Mouse (Mus musculus) spleen, adult 2 months (tissue): ENCODE measurements around the gene Apeh. TPM values are rescaled to one million over a fixed set of nuclear protein-coding genes. Genes with fewer than 3 reads are reported as not detected.

Source experiments
- DNase-seq, 2 experiments: peaks; one replicate each; pipeline versions ENCODE4 v3.0.0 to v3.0.0-alpha.2; 2012 to 2021; ENCODE audit warnings: low spot score in 2 of 2, low read depth in 1 of 2
- H3K27ac ChIP-seq: fragments of 200-500 bp; 2 replicates; pipeline ENCODE4 v1.5.1; 2012; ENCODE audit warnings: low read length, inconsistent platforms; ENCODE audit not compliant: insufficient read depth
- H3K27me3 ChIP-seq: fragments of 200-500 bp; 2 replicates; pipeline ENCODE4 v1.6.1; 2012; ENCODE audit warnings: mild to moderate bottlenecking, moderate library complexity, low read length, inconsistent platforms; ENCODE audit not compliant: control insufficient read depth, insufficient read depth
- H3K36me3 ChIP-seq: fragments of 200-500 bp; 2 replicates; pipeline ENCODE4 v1.6.1; 2012; ENCODE audit warnings: mild to moderate bottlenecking, low read length, inconsistent platforms; ENCODE audit not compliant: control insufficient read depth, insufficient read depth
- H3K4me1 ChIP-seq: fragments of 200-500 bp; 2 replicates; pipeline ENCODE4 v1.6.1; 2011; ENCODE audit warnings: inconsistent platforms; ENCODE audit not compliant: control insufficient read depth, insufficient read depth, insufficient read length
- H3K4me3 ChIP-seq: fragments of 200-500 bp; 2 replicates; pipeline ENCODE4 v1.5.1; 2011; ENCODE audit warnings: mild to moderate bottlenecking, inconsistent platforms; ENCODE audit not compliant: insufficient read depth, insufficient read length; ENCODE audit errors: extremely low read depth
- CTCF ChIP-seq: fragments of 200-500 bp; IDR thresholded peaks from 2 replicates; pipeline ENCODE4 v1.5.1; 2011; ENCODE audit warnings: mild to moderate bottlenecking, inconsistent platforms; ENCODE audit not compliant: insufficient read depth, insufficient read length, insufficient replicate concordance; ENCODE audit errors: extremely low read depth
- POLR2A ChIP-seq: fragments of 200-500 bp; IDR thresholded peaks from 2 replicates; pipeline ENCODE4 v1.6.1; 2011; ENCODE audit warnings: low read depth, low read length, inconsistent platforms
- WGBS: fragments of 180-500 bp; shearing (Covaris S2); methylation state at CpG from one replicate; pipeline ENCODE4 v1.1.7; 2018; 5-methylcytosine and 5-hydroxymethylcytosine counted together
- polyA plus RNA-seq: library from polyadenylated mRNA; depleted of rRNA; stranded (reverse); fragments of >200 nt; gene quantifications from 2 replicates; pipeline ENCODE4 v1.2.3, GENCODE M21; 2012

Apeh gene
- polyA plus RNA-seq, 1 experiment, result 136 TPM

GRCm38 (mm10) chr9:108069529-108069928 lies 24.9 kb downstream of the Apeh start:
- peaks cover 34% of the 10 kb centered on the region for H3K36me3 ChIP-seq

GRCm38 (mm10) chr9:108069007-108069406 lies 25.4 kb downstream of the Apeh start:
- H3K4me3 ChIP-seq, result no peak overlapping the region
- TF ChIP-seq CTCF (no peak), POLR2A (no peak)
- H3K4me1 ChIP-seq, result no peaks in the 10 kb centered on the region
- H3K36me3 ChIP-seq, result peaks cover 35% of the 10 kb centered on the region
- no peaks in the 10 kb centered on the region for H3K27me3 ChIP-seq
- WGBS, result 95% methylated on average over 9 of the region's 9 CpGs
- H3K27ac ChIP-seq, result no peak overlapping the region
- DNase-seq, result no peak

More at GRCm38 (mm10) chr9:108069529-108069928, 24.9 kb downstream of the Apeh start:
- no peak overlapping the region for H3K4me3 ChIP-seq
- no peaks in the 10 kb centered on the region for H3K4me1 ChIP-seq
- 94% methylated on average over 7 of the region's 7 CpGs for WGBS
- DNase-seq, result no peak
- no peak overlapping the region for H3K27ac ChIP-seq
- no peaks in the 10 kb centered on the region for H3K27me3 ChIP-seq
- no peak for TF ChIP-seq CTCF
- no peak for TF ChIP-seq POLR2A

- peaks cover 37% of the 10 kb centered on the region for H3K36me3 ChIP-seq
Observed at GRCm38 (mm10) chr9:108067900-108068299, 26.5 kb downstream of the Apeh start.

GRCm38 (mm10) chr9:108067199-108067598 lies 27.2 kb downstream of the Apeh start:
- no peak for DNase-seq
- no peak overlapping the region for H3K27ac ChIP-seq
- 93% methylated on average over 7 of the region's 7 CpGs for WGBS
- TF ChIP-seq CTCF, result no peak
- TF ChIP-seq POLR2A, result no peak
- peaks cover 40% of the 10 kb centered on the region for H3K36me3 ChIP-seq
- H3K27me3 ChIP-seq, result no peaks in the 10 kb centered on the region
- H3K4me3 ChIP-seq, result no peak overlapping the region
- no peaks in the 10 kb centered on the region for H3K4me1 ChIP-seq

More at GRCm38 (mm10) chr9:108067900-108068299, 26.5 kb downstream of the Apeh start:
- peak; percentile 62 to 76 for DNase-seq
- Histone ChIP-seq H3K27ac (no peak overlapping the region), H3K4me3 (no peak overlapping the region), H3K4me1 (no peaks in the 10 kb centered on the region), H3K27me3 (no peaks in the 10 kb centered on the region)
- no peak for TF ChIP-seq POLR2A
- peak; percentile 84; the same call in 1 of the 2 replicates for TF ChIP-seq CTCF
- 32% methylated on average over 8 of the region's 8 CpGs for WGBS

GRCm38 (mm10) chr9:108065491-108066011 lies 28.9 kb downstream of the Apeh start:
- peak in 1 of 2 experiments; percentile 49 for DNase-seq
- Histone ChIP-seq H3K27ac (no peak overlapping the region), H3K4me1 (no peaks in the 10 kb centered on the region), H3K4me3 (no peak overlapping the region), H3K36me3 (peaks cover 38% of the 10 kb centered on the region), H3K27me3 (no peaks in the 10 kb centered on the region)
- TF ChIP-seq CTCF (peak; percentile 38; the same call in 1 of the 2 replicates), POLR2A (no peak)
- 55% methylated on average over 5 of the region's 5 CpGs for WGBS

GRCm38 (mm10) chr9:108063361-108063760 lies 31.0 kb downstream of the Apeh start:
- peaks cover 43% of the 10 kb centered on the region for H3K36me3 ChIP-seq
- TF ChIP-seq POLR2A (no peak), CTCF (no peak)
- WGBS, result 94% methylated on average over 12 of the region's 12 CpGs
- H3K4me1 ChIP-seq, result no peaks in the 10 kb centered on the region
- H3K4me3 ChIP-seq, result no peak overlapping the region
- H3K27me3 ChIP-seq, result no peaks in the 10 kb centered on the region
- H3K27ac ChIP-seq, result no peak overlapping the region
- no peak for DNase-seq

- Histone ChIP-seq H3K27ac (no peak overlapping the region), H3K27me3 (no peaks in the 10 kb centered on the region), H3K4me3 (no peak overlapping the region), H3K36me3 (peaks cover 54% of the 10 kb centered on the region), H3K4me1 (no peaks in the 10 kb centered on the region)
- WGBS, result 96% methylated on average over 3 of the region's 3 CpGs
- no peak for TF ChIP-seq POLR2A
- no peak for TF ChIP-seq CTCF
- DNase-seq, result no peak
Observed at GRCm38 (mm10) chr9:108062142-108062541, 32.3 kb downstream of the Apeh start.
